Mouse (Mus musculus): Measurements from ENCODE around the gene Il17d. TPM values are rescaled to one million over a fixed set of nuclear protein-coding genes. Genes with fewer than 3 reads are reported as not detected.

Gene Il17d
- total and polyA plus RNA-seq, 3 experiments = 0.54 to 2.2 TPM; not detected in 1

DNA sequence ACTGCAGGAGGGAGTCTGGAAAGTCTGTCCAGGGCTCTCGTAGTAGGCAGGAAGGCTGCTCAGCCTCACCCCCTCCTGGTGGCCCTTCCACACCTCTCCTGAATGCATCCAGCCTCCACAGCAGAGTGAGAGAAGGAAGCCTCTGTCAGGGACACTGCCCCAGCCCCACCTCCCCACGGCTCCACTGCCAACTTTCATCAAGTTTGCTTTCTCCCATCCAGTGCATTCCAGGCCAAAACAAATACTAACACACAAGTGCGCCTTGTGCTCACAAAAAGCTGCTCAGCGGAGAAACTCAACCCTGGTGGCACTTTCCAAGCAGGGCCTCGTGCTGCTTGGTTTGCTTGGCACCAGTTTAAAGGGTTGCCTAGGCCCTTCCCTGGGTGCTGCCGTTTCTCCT is 15.0 kb upstream of the Il17d start:
- H3K9me3 ChIP-seq (replicated peaks; ENCODE audit: insufficient read depth, low read length) = no peaks in the 10 kb centered on the region
- H3K27ac ChIP-seq (ENCODE audit: control insufficient read depth, low read depth, low read length) = no peak overlapping the region
- H3K9ac ChIP-seq (ENCODE audit: control insufficient read depth, low read depth, low read length, poor library complexity, severe bottlenecking) = no peak overlapping the region
- H3K4me1 ChIP-seq (ENCODE audit: control insufficient read depth in 1 of 2, insufficient read depth in 2 of 2, low read length in 2 of 2) = no peaks in the 10 kb centered on the region
- H3K27me3 ChIP-seq (ENCODE audit: control insufficient read depth in 1 of 2, insufficient read depth in 2 of 2, low read length in 2 of 2) = no peaks in the 10 kb centered on the region
- DNase-seq (ENCODE audit: low read depth, low spot score) = no peak
- H3K36me3 ChIP-seq (ENCODE audit: control insufficient read depth in 1 of 2, insufficient read depth in 2 of 2, low read length in 2 of 2) = no peaks in the 10 kb centered on the region
- no peaks in the 10 kb centered on the region for H3K79me2 ChIP-seq (ENCODE audit: control insufficient read depth, insufficient read depth, low read length, poor library complexity)
- no peak overlapping the region for H3K4me3 ChIP-seq (ENCODE audit: control insufficient read depth in 1 of 2, insufficient read depth in 1 of 2, low read depth in 2 of 2, low read length in 2 of 2)
- no peak for TF ChIP-seq ZKSCAN1 (IDR thresholded peaks at IDR 0.05; ENCODE audit: low read depth, low read length)
- no peak for TF ChIP-seq HCFC1 (IDR thresholded peaks at IDR 0.05; ENCODE audit: low read depth, low read length)
- TF ChIP-seq GATA1 (IDR thresholded peaks at IDR 0.05; ENCODE audit: low read depth, low read length) = no peak
- no peak for TF ChIP-seq UBTF (IDR thresholded peaks at IDR 0.05; ENCODE audit: borderline replicate concordance, insufficient read depth, low read depth, low read length)
- TF ChIP-seq MYC (IDR thresholded peaks at IDR 0.05; ENCODE audit: low read depth, low read length) = no peak
- TF ChIP-seq RAD21 (IDR thresholded peaks at IDR 0.05; ENCODE audit: low read depth, low read length) = no peak
- no peak for TF ChIP-seq MYB (IDR thresholded peaks at IDR 0.05; ENCODE audit: low read depth, low read length)
- no peak for TF ChIP-seq CTCF (IDR thresholded peaks at IDR 0.05 in 2 of 3, conservative IDR thresholded peaks at IDR 0.05 in 1 of 3; ENCODE audit: control insufficient read depth in 1 of 3, insufficient read depth in 1 of 3, low read depth in 2 of 3, low read length in 3 of 3, poor library complexity in 1 of 3, severe bottlenecking in 1 of 3)
- TF ChIP-seq NRF1 (IDR thresholded peaks at IDR 0.05; ENCODE audit: insufficient read depth, low read depth, low read length, poor library complexity, severe bottlenecking) = no peak
- TF ChIP-seq CHD1 (IDR thresholded peaks at IDR 0.05; ENCODE audit: low read depth, low read length) = no peak
- no peak for TF ChIP-seq TBP (IDR thresholded peaks at IDR 0.05; ENCODE audit: low read depth, low read length)
- no peak for TF ChIP-seq EP300 (IDR thresholded peaks at IDR 0.05; ENCODE audit: low read depth in 1 of 2, low read length in 2 of 2)
- no peak for TF ChIP-seq NELFE (IDR thresholded peaks at IDR 0.05; ENCODE audit: low read depth, low read length)
- TF ChIP-seq MAFK (IDR thresholded peaks at IDR 0.05; ENCODE audit: borderline replicate concordance, low read depth, low read length) = no peak
- no peak for TF ChIP-seq MEF2A (IDR thresholded peaks at IDR 0.05; ENCODE audit: extremely low read depth, insufficient replicate concordance, low read depth, low read length, poor library complexity, severe bottlenecking)
- no peak for TF ChIP-seq SMC3 (IDR thresholded peaks at IDR 0.05; ENCODE audit: low read depth, low read length)
- no peak for TF ChIP-seq ETS1 (IDR thresholded peaks at IDR 0.05; ENCODE audit: low read depth, low read length)
- TF ChIP-seq BHLHE40 (IDR thresholded peaks at IDR 0.05; ENCODE audit: borderline replicate concordance, low read depth, low read length) = no peak
- no peak for TF ChIP-seq MAZ (IDR thresholded peaks at IDR 0.05; ENCODE audit: low read depth, low read length)
- no peak for TF ChIP-seq ELF1 (IDR thresholded peaks at IDR 0.05; ENCODE audit: low read depth, low read length)

DNA sequence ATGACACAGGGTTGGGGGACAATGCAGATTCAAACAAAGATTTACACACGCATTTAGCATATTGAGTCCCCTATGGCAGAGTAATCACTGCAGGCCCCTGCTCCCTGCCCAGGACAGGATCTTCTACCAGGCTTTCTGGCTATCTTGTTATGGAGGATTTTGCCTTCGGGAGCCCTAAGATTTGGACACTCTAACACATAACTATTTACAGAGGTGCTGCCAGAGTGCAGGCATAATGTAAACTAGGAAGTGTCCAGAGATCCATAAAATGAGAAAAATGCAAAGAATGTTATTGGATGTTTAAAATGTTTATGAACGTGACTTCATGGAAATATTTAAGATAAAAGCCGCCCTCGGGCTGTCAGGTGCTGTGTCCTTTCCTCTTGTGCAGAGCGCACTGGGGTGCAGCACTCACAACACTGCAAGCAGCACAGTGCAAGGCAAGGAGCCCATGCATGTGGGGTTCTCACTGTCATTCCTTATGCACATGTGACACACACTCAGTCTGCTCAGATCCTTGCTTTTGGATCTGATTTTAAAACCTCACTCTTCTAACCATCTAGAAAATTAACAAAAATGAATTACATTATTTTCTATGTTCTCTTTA is 9.3 kb upstream of the Il17d start:
- no peak for DNase-seq (ENCODE audit: low read depth, low spot score)
- Histone ChIP-seq H3K79me2 (ENCODE audit: control insufficient read depth, insufficient read depth, low read length, poor library complexity) (no peaks in the 10 kb centered on the region), H3K4me3 (ENCODE audit: control insufficient read depth in 1 of 2, insufficient read depth in 1 of 2, low read depth in 2 of 2, low read length in 2 of 2) (no peak overlapping the region), H3K36me3 (ENCODE audit: control insufficient read depth in 1 of 2, insufficient read depth in 2 of 2, low read length in 2 of 2) (no peaks in the 10 kb centered on the region), H3K9ac (ENCODE audit: control insufficient read depth, low read depth, low read length, poor library complexity, severe bottlenecking) (no peak overlapping the region), H3K4me1 (ENCODE audit: control insufficient read depth in 1 of 2, insufficient read depth in 2 of 2, low read length in 2 of 2) (no peaks in the 10 kb centered on the region), H3K9me3 (replicated peaks; ENCODE audit: insufficient read depth, low read length) (no peaks in the 10 kb centered on the region), H3K27me3 (ENCODE audit: control insufficient read depth in 1 of 2, insufficient read depth in 2 of 2, low read length in 2 of 2) (no peaks in the 10 kb centered on the region), H3K27ac (ENCODE audit: control insufficient read depth, low read depth, low read length) (no peak overlapping the region)
- TF ChIP-seq SMC3 (IDR thresholded peaks at IDR 0.05; ENCODE audit: low read depth, low read length) (no peak), UBTF (IDR thresholded peaks at IDR 0.05; ENCODE audit: borderline replicate concordance, insufficient read depth, low read depth, low read length) (no peak), ETS1 (IDR thresholded peaks at IDR 0.05; ENCODE audit: low read depth, low read length) (no peak), RAD21 (IDR thresholded peaks at IDR 0.05; ENCODE audit: low read depth, low read length) (no peak), CHD1 (IDR thresholded peaks at IDR 0.05; ENCODE audit: low read depth, low read length) (no peak), JUND (IDR thresholded peaks at IDR 0.05; ENCODE audit: low read depth, low read length) (no peak), TBP (IDR thresholded peaks at IDR 0.05; ENCODE audit: low read depth, low read length) (no peak), ZMIZ1 (IDR thresholded peaks at IDR 0.05; ENCODE audit: low read depth, low read length) (no peak)
